Mouse (Mus musculus): ENCODE data around the gene Srsf5. TPM values are rescaled to one million over a fixed set of nuclear protein-coding genes. Genes with fewer than 3 reads are reported as not detected.

The Srsf5 gene
- polyA plus RNA-seq, 1 experiment: 515 TPM

- Histone ChIP-seq H3K27me3 (ENCODE audit: control insufficient read depth, insufficient read depth, low read length) (no peaks in the 10 kb centered on the region), H3K4me3 (ENCODE audit: control insufficient read depth, insufficient read depth, low read length) (no peak overlapping the region), H3K27ac (ENCODE audit: control insufficient read depth, insufficient read depth, low read length) (no peak overlapping the region), H3K4me1 (replicated peaks; ENCODE audit: control insufficient read depth, insufficient read depth, low read length) (no peaks in the 10 kb centered on the region), H3K36me3 (ENCODE audit: control insufficient read depth, insufficient read depth, low read length) (no peaks in the 10 kb centered on the region)
- DNase-seq: no peak
- no peak for TF ChIP-seq POLR2A (IDR thresholded peaks at IDR 0.05; ENCODE audit: control insufficient read depth, extremely low read depth, insufficient read depth, low read length, poor library complexity)
- TF ChIP-seq CTCF (IDR thresholded peaks at IDR 0.05; ENCODE audit: borderline replicate concordance, control insufficient read depth, extremely low read depth, insufficient read depth, low read length, poor library complexity): no peak
- WGBS: 97% methylated on average over 3 of the region's 3 CpGs
These were observed 13.7 kb upstream of the Srsf5 start for GRCm38 (mm10) chr12:80931402-80932140.

- Histone ChIP-seq H3K4me3 (ENCODE audit: control insufficient read depth, insufficient read depth, low read length) (no peak overlapping the region), H3K36me3 (ENCODE audit: control insufficient read depth, insufficient read depth, low read length) (no peaks in the 10 kb centered on the region), H3K27me3 (ENCODE audit: control insufficient read depth, insufficient read depth, low read length) (no peaks in the 10 kb centered on the region), H3K4me1 (replicated peaks; ENCODE audit: control insufficient read depth, insufficient read depth, low read length) (peaks cover 9% of the 10 kb centered on the region), H3K27ac (ENCODE audit: control insufficient read depth, insufficient read depth, low read length) (no peak overlapping the region)
- TF ChIP-seq POLR2A (IDR thresholded peaks at IDR 0.05; ENCODE audit: control insufficient read depth, extremely low read depth, insufficient read depth, low read length, poor library complexity): no peak
- no peak for TF ChIP-seq CTCF (IDR thresholded peaks at IDR 0.05; ENCODE audit: borderline replicate concordance, control insufficient read depth, extremely low read depth, insufficient read depth, low read length, poor library complexity)
- no peak for DNase-seq
- 93% methylated on average over 1 of the region's 1 CpGs for WGBS
These were observed 12.4 kb upstream of the Srsf5 start for GRCm38 (mm10) chr12:80932865-80933264.

GRCm38 (mm10) chr12:80936751-80937150 lies 8.6 kb upstream of the Srsf5 start:
- Histone ChIP-seq H3K27ac (ENCODE audit: control insufficient read depth, insufficient read depth, low read length) (no peak overlapping the region), H3K4me1 (replicated peaks; ENCODE audit: control insufficient read depth, insufficient read depth, low read length) (peaks cover 17% of the 10 kb centered on the region), H3K27me3 (ENCODE audit: control insufficient read depth, insufficient read depth, low read length) (no peaks in the 10 kb centered on the region), H3K4me3 (ENCODE audit: control insufficient read depth, insufficient read depth, low read length) (no peak overlapping the region), H3K36me3 (ENCODE audit: control insufficient read depth, insufficient read depth, low read length) (no peaks in the 10 kb centered on the region)
- no peak for TF ChIP-seq POLR2A (IDR thresholded peaks at IDR 0.05; ENCODE audit: control insufficient read depth, extremely low read depth, insufficient read depth, low read length, poor library complexity)
- no peak for TF ChIP-seq CTCF (IDR thresholded peaks at IDR 0.05; ENCODE audit: borderline replicate concordance, control insufficient read depth, extremely low read depth, insufficient read depth, low read length, poor library complexity)
- no peak for DNase-seq
- 61% methylated on average over 2 of the region's 2 CpGs for WGBS

GRCm38 (mm10) chr12:80937331-80938029 lies 7.8 kb upstream of the Srsf5 start:
- Histone ChIP-seq H3K27me3 (ENCODE audit: control insufficient read depth, insufficient read depth, low read length) (no peaks in the 10 kb centered on the region), H3K4me3 (ENCODE audit: control insufficient read depth, insufficient read depth, low read length) (no peak overlapping the region), H3K4me1 (replicated peaks; ENCODE audit: control insufficient read depth, insufficient read depth, low read length) (peaks cover 17% of the 10 kb centered on the region), H3K36me3 (ENCODE audit: control insufficient read depth, insufficient read depth, low read length) (no peaks in the 10 kb centered on the region), H3K27ac (ENCODE audit: control insufficient read depth, insufficient read depth, low read length) (no peak overlapping the region)
- TF ChIP-seq CTCF (IDR thresholded peaks at IDR 0.05; ENCODE audit: borderline replicate concordance, control insufficient read depth, extremely low read depth, insufficient read depth, low read length, poor library complexity): no peak
- TF ChIP-seq POLR2A (IDR thresholded peaks at IDR 0.05; ENCODE audit: control insufficient read depth, extremely low read depth, insufficient read depth, low read length, poor library complexity): no peak
- WGBS: 46% methylated on average over 9 of the region's 9 CpGs
- DNase-seq: no peak

- WGBS: 3% methylated on average over 5 of the region's 5 CpGs
- H3K36me3 ChIP-seq (ENCODE audit: control insufficient read depth, insufficient read depth, low read length): no peaks in the 10 kb centered on the region
- H3K27ac ChIP-seq (ENCODE audit: control insufficient read depth, insufficient read depth, low read length): peak overlapping the region; percentile 96
- peaks cover 17% of the 10 kb centered on the region for H3K4me1 ChIP-seq (replicated peaks; ENCODE audit: control insufficient read depth, insufficient read depth, low read length)
- DNase-seq: peak; percentile 82
- no peak overlapping the region for H3K4me3 ChIP-seq (ENCODE audit: control insufficient read depth, insufficient read depth, low read length)
- TF ChIP-seq POLR2A (IDR thresholded peaks at IDR 0.05; ENCODE audit: control insufficient read depth, extremely low read depth, insufficient read depth, low read length, poor library complexity): no peak
- no peak for TF ChIP-seq CTCF (IDR thresholded peaks at IDR 0.05; ENCODE audit: borderline replicate concordance, control insufficient read depth, extremely low read depth, insufficient read depth, low read length, poor library complexity)
- H3K27me3 ChIP-seq (ENCODE audit: control insufficient read depth, insufficient read depth, low read length): no peaks in the 10 kb centered on the region
These were observed 6.7 kb upstream of the Srsf5 start for GRCm38 (mm10) chr12:80938642-80939041.

- TF ChIP-seq POLR2A (IDR thresholded peaks at IDR 0.05; ENCODE audit: control insufficient read depth, extremely low read depth, insufficient read depth, low read length, poor library complexity): no peak
- Histone ChIP-seq H3K36me3 (ENCODE audit: control insufficient read depth, insufficient read depth, low read length) (no peaks in the 10 kb centered on the region), H3K4me3 (ENCODE audit: control insufficient read depth, insufficient read depth, low read length) (no peak overlapping the region), H3K4me1 (replicated peaks; ENCODE audit: control insufficient read depth, insufficient read depth, low read length) (peaks cover 17% of the 10 kb centered on the region), H3K27me3 (ENCODE audit: control insufficient read depth, insufficient read depth, low read length) (no peaks in the 10 kb centered on the region), H3K27ac (ENCODE audit: control insufficient read depth, insufficient read depth, low read length) (peak overlapping the region; percentile 96)
- no peak for DNase-seq
- 50% methylated on average over 4 of the region's 4 CpGs for WGBS
These were observed 6.1 kb upstream of the Srsf5 start for GRCm38 (mm10) chr12:80939165-80939564.

All from thymus, adult 2 months (tissue).